Mouse (Mus musculus) MEL (cell line): ENCODE results near the gene Tiam1.

Source experiments
- CTCF ChIP-seq, 3 experiments: IDR thresholded peaks in 2 of 3; conservative IDR thresholded peaks in 1 of 3; 2 replicates each; pipeline ENCODE4 v1.5.1; 2011 to 2012; ENCODE audit warnings: low read length in 3 of 3, low read depth in 2 of 3, mild to moderate bottlenecking in 2 of 3, improper control_type of control experiment in 1 of 3, inconsistent platforms in 1 of 3, mixed read lengths in 1 of 3, moderate library complexity in 1 of 3; ENCODE audit not compliant: control insufficient read depth in 1 of 3, insufficient read depth in 1 of 3, poor library complexity in 1 of 3, severe bottlenecking in 1 of 3
- JUND ChIP-seq: IDR thresholded peaks from 2 replicates; pipeline ENCODE4 v1.6.1; 2011; ENCODE audit warnings: low read depth, mild to moderate bottlenecking, improper control_type of control experiment, low read length
- MAZ ChIP-seq: IDR thresholded peaks from 2 replicates; pipeline ENCODE4 v1.6.1; 2012; ENCODE audit warnings: low read depth, mild to moderate bottlenecking, inconsistent platforms, low read length, improper control_type of control experiment
- RAD21 ChIP-seq: IDR thresholded peaks from 2 replicates; pipeline ENCODE4 v1.6.1; 2011; ENCODE audit warnings: mild to moderate bottlenecking, low read depth, low read length, improper control_type of control experiment

DNA sequence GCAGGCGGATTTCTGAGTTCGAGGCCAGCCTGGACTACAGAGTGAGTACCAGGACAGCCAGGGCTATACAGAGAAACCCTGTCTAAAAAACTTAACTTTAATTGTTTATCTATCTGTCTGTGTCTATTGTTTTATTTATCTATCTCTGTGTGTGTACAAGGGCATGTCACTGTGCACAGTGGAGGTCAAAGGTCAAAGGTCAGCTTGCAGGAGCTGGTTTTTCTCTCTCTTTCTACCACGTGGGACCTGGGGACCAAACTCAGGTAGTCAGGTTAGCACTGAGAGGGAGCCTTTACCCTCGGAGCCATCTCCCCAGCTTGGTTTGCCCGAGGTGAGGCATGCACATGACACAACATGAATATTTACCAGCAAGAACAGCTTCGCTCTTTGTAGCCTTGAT lies 47.7 kb upstream of the Tiam1 start:
- TF ChIP-seq CTCF (IDR thresholded peaks at IDR 0.05 in 2 of 3, conservative IDR thresholded peaks at IDR 0.05 in 1 of 3; ENCODE audit: control insufficient read depth in 1 of 3, insufficient read depth in 1 of 3, low read depth in 2 of 3, low read length in 3 of 3, poor library complexity in 1 of 3, severe bottlenecking in 1 of 3) (no peak), MAZ (no peak), RAD21 (no peak), JUND (no peak)
